Mouse (Mus musculus): ENCODE results near the gene Eif4e.

Gene Eif4e

DNA sequence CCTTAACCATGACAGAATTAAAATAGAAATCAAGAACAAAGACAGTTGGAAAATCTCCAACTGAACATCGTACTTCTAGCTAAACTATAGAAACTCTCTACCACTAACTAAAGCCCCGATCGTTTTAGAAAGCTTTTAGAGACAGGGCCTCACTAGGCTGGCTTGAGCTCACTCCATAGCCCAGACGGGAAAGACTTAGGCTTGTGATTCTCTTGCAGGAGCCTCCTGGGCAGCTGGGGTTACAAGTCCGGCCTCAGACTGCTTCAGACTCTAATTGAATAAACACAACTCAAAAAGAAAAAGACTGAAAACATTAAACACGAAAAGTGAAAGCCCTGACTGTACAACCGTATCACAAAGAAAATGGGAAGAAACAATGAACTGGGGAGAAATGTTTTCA is 60.2 kb downstream of the Eif4e start:
- no peak for DNase-seq (ENCODE audit: low read depth, low spot score)

DNA sequence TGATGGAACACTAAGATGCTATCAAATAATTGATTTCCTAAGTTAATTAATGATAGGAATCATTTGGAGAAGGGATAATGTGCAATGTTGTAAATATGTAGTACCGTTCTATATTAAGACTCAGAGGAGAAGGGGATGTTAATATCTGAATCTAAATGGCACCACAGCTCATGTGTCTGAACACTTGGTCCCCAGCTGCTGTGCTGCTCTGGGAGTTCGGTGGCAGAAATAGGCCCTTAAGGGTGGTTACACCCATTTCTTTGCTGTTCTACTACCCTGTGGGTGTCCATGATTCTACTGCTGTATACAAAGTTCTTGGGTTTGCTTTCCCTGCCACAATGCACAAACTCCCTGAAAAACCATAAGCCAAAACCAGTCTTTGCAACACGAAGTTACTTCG is 61.2 kb downstream of the Eif4e start:
- DNase-seq (ENCODE audit: low read depth, low spot score), result no peak

DNA sequence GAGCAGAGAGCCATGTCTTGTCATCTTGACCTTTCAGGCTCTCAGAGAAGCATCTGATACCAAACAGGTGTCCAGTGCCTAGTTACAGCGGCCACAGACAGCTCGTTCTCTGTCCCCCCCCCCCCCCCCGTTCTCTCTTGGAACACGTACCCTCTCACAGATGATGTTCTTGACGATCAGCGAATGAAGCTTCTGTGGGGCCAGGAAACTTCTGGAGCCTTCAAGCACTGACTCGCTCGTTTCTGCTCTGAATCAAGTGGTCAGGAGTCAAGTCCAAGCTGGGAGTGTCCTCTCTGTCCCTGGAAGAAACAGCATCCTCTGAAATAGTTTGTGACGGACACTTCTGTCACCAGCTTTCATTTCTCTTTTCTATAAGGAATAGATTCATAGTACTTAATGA is 62.0 kb downstream of the Eif4e start:
- no peak for DNase-seq (ENCODE audit: low read depth, low spot score)

- no peak for DNase-seq (ENCODE audit: low read depth, low spot score)
Observed at GRCm38 (mm10) chr3:138591002-138591401, 65.0 kb downstream of the Eif4e start.

- DNase-seq (ENCODE audit: low read depth, low spot score), result no peak
Observed at GRCm38 (mm10) chr3:138591806-138592365, 65.9 kb downstream of the Eif4e start.

DNA sequence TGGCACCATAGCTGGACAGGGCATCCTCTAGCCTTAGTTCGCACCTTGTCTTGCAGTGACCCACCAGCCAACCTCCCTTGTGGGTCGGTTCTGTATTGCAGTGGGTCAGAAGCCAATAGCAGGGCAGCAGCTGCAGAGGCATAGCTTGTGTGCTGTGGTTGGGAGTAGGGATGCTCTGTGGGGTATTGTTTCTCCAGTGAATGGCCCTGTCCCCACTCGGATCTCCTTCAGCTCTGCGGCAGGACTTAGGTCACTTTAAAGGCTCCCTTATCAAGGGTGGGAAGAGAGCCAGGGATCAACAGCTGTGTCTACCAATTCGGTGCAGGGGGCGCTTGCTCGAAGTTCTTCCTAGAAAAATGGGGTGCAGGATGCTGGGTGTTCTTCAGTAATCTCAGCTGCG is 67.2 kb downstream of the Eif4e start:
- DNase-seq (ENCODE audit: low read depth, low spot score), result no peak

DNA sequence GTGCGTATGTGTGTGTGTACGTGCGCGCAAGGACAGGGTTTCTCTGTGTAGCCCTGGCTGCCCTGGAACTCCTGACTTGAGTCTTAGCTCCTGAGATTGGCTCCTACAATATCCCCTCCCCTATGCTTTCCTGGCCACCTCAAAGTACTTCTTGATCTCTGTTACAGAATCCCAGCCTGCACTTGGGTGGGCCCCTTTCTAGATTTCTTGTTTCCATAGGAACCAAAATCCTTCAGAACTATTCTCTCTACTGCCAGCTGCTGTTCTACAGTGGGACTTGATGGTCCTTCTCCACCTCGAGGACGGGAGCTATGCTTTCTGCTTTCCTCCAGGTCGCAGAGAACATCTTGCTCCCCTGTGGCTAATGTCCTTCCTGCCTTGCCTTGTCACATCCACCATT is 67.9 kb downstream of the Eif4e start:
- DNase-seq (ENCODE audit: low read depth, low spot score), result no peak

DNA sequence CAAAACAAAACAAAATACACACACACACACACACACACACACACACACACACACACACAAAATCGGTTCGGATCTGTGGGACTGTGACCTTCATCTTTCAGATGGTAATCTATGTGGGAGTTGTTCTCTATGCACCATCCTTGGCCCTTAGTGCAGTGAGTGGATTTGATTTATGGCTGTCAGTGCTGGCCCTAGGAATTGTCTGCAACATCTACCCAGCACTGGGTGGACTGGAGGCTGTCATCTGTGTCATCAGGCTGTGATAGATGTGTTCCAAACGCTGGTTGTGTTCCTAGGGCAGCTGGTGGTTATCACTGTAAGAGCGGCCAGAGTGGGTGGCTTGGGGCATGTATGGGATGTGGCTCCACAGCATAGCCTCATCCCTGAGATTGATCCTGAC is 75.1 kb downstream of the Eif4e start:
- DNase-seq (ENCODE audit: low read depth, low spot score), result no peak

GRCm38 (mm10) chr3:138605132-138605531 is 79.2 kb downstream of the Eif4e start:
- DNase-seq (ENCODE audit: low read depth, low spot score), result no peak

DNA sequence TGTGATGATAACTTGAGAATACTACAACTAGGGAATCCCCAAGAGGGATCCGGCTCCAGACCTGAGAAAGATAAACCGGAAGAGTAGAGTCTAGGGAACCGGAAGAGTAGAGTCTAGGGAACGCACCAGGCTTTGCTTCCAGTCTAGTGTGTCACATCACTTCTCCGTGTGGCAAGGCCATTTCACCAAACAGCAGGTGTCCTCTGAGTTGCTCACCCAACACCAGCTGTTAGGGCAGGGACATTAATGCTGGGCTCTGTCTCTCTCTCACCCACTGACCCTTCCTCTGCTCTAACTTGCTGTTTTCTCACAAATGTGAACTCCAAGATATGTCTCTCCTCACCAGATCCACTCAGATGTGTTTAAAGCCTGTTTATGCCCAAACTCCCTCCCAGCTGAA is 82.7 kb downstream of the Eif4e start:
- DNase-seq (ENCODE audit: low read depth, low spot score), result no peak
